Mouse (Mus musculus): ENCODE measurements around the gene Ccdc18. TPM values are rescaled to one million over a fixed set of nuclear protein-coding genes. Genes with fewer than 3 reads are reported as not detected.

The Ccdc18 gene
- polyA plus RNA-seq, 1 experiment from 2014 or later, result 10.8 TPM

- H3K9me3 ChIP-seq (ENCODE audit: control insufficient read depth, low read length), result no peaks in the 10 kb centered on the region
- whole genome bisulfite sequencing, result under 1% methylated on average over 32 of the region's 32 CpGs
- H3K27ac ChIP-seq (ENCODE audit: low read depth, low read length), result peak overlapping the region; percentile 59; the same call in 1 of the 2 replicates
- no peaks in the 10 kb centered on the region; the same call in 1 of the 2 replicates for H3K4me1 ChIP-seq (ENCODE audit: control insufficient read depth, insufficient read depth, low read length)
- H3K27me3 ChIP-seq (ENCODE audit: control insufficient read depth, insufficient read depth, low read length), result no peaks in the 10 kb centered on the region
- peak; percentile 94 for DNase-seq (ENCODE audit: low spot score, missing footprints)
- ATAC-seq (ENCODE audit: low FRiP score), result no peak; the same call in 1 of the 2 replicates
- H3K4me3 ChIP-seq (ENCODE audit: low read depth, low read length), result peak overlapping the region; percentile 80
- peak overlapping the region; percentile 83 for H3K9ac ChIP-seq (ENCODE audit: low read length)
- H3K4me2 ChIP-seq, result peak overlapping the region; percentile 70
- no peaks in the 10 kb centered on the region for H3K36me3 ChIP-seq (ENCODE audit: control insufficient read depth, insufficient read depth, low read length)
Measured at GRCm38 (mm10) chr5:108131849-108132440, 730 bp upstream of the Ccdc18 start.

GRCm38 (mm10) chr5:108152592-108152991, 19.9 kb downstream of the Ccdc18 start:
- H3K9ac ChIP-seq (ENCODE audit: low read length), result no peak overlapping the region
- H3K36me3 ChIP-seq (ENCODE audit: control insufficient read depth, insufficient read depth, low read length), result no peaks in the 10 kb centered on the region
- no peak overlapping the region for H3K27ac ChIP-seq (ENCODE audit: low read depth, low read length)
- ATAC-seq (ENCODE audit: low FRiP score), result no peak
- no peak overlapping the region for H3K4me3 ChIP-seq (ENCODE audit: low read depth, low read length)
- H3K4me1 ChIP-seq (ENCODE audit: control insufficient read depth, insufficient read depth, low read length), result no peaks in the 10 kb centered on the region
- H3K27me3 ChIP-seq (ENCODE audit: control insufficient read depth, insufficient read depth, low read length), result no peaks in the 10 kb centered on the region
- 91% methylated on average over 1 of the region's 1 CpGs for WGBS
- no peak overlapping the region for H3K4me2 ChIP-seq
- DNase-seq (ENCODE audit: low spot score, missing footprints), result no peak
- H3K9me3 ChIP-seq (ENCODE audit: control insufficient read depth, low read length), result no peaks in the 10 kb centered on the region

DNA sequence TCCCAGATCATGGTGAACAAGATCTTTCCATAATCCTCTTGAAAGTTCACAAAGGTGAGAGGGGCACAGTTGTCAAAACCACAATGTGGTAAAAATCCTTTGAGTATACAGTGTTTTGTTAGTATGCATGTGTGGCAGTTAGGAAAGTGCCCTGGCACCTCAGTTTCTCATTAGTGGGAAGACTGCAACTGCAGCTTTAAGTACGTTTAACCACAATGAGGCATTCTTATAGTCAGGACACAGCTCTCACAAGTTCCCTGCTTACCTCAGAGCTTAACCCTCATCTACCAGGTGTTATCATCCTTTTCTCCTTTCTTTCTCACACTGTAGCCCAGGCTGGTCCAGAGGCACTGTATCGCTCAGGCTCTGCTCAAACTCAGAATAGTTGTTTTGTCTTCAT, 28.1 kb downstream of the Ccdc18 start:
- H3K9me3 ChIP-seq (ENCODE audit: control insufficient read depth, low read length), result no peaks in the 10 kb centered on the region
- H3K4me1 ChIP-seq (ENCODE audit: control insufficient read depth, insufficient read depth, low read length), result no peaks in the 10 kb centered on the region
- no peak overlapping the region for H3K4me2 ChIP-seq
- no peaks in the 10 kb centered on the region for H3K36me3 ChIP-seq (ENCODE audit: control insufficient read depth, insufficient read depth, low read length)
- WGBS, result 87% methylated on average over 2 of the region's 2 CpGs
- H3K9ac ChIP-seq (ENCODE audit: low read length), result no peak overlapping the region
- no peak overlapping the region for H3K4me3 ChIP-seq (ENCODE audit: low read depth, low read length)
- ATAC-seq (ENCODE audit: low FRiP score), result no peak
- DNase-seq (ENCODE audit: low spot score, missing footprints), result no peak
- no peak overlapping the region for H3K27ac ChIP-seq (ENCODE audit: low read depth, low read length)
- H3K27me3 ChIP-seq (ENCODE audit: control insufficient read depth, insufficient read depth, low read length), result no peaks in the 10 kb centered on the region

GRCm38 (mm10) chr5:108163695-108164094, 31.0 kb downstream of the Ccdc18 start:
- Histone ChIP-seq H3K27me3 (ENCODE audit: control insufficient read depth, insufficient read depth, low read length) (no peaks in the 10 kb centered on the region), H3K27ac (ENCODE audit: low read depth, low read length) (no peak overlapping the region), H3K4me1 (ENCODE audit: control insufficient read depth, insufficient read depth, low read length) (no peaks in the 10 kb centered on the region), H3K4me2 (no peak overlapping the region), H3K9ac (ENCODE audit: low read length) (no peak overlapping the region), H3K9me3 (ENCODE audit: control insufficient read depth, low read length) (no peaks in the 10 kb centered on the region), H3K36me3 (ENCODE audit: control insufficient read depth, insufficient read depth, low read length) (no peaks in the 10 kb centered on the region), H3K4me3 (ENCODE audit: low read depth, low read length) (no peak overlapping the region)
- DNase-seq (ENCODE audit: low spot score, missing footprints) (no peak), ATAC-seq (ENCODE audit: low FRiP score) (no peak)
- 19% methylated on average over 1 of the region's 1 CpGs for WGBS

GRCm38 (mm10) chr5:108184050-108184449, 51.4 kb downstream of the Ccdc18 start:
- no peak for ATAC-seq (ENCODE audit: low FRiP score)
- Histone ChIP-seq H3K27ac (ENCODE audit: low read depth, low read length) (no peak overlapping the region), H3K9me3 (ENCODE audit: control insufficient read depth, low read length) (no peaks in the 10 kb centered on the region), H3K4me2 (no peak overlapping the region), H3K4me3 (ENCODE audit: low read depth, low read length) (no peak overlapping the region), H3K9ac (ENCODE audit: low read length) (no peak overlapping the region), H3K27me3 (ENCODE audit: control insufficient read depth, insufficient read depth, low read length) (no peaks in the 10 kb centered on the region), H3K4me1 (ENCODE audit: control insufficient read depth, insufficient read depth, low read length) (no peaks in the 10 kb centered on the region), H3K36me3 (ENCODE audit: control insufficient read depth, insufficient read depth, low read length) (no peaks in the 10 kb centered on the region)
- DNase-seq (ENCODE audit: low spot score, missing footprints), result no peak
- WGBS, result 79% methylated on average over 2 of the region's 2 CpGs

DNA sequence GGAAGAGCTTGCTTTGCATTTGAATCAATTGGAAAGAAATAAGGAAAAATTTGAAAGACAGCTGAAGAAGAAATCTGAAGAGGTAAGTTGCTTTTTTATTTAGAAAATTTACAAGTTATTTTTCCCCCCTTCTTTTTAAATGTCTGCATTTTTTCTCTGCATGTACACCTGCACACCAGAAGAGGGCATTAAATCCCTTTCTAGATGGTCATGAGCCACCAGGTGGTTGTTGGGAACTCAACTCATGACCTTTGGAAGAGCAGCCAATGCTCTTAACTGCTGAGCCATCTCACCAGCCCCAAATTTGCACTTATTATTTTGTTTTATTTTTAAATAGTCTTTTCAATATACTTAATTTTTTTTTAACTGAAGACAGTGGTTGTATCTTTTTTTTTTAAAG, 56.3 kb downstream of the Ccdc18 start:
- ATAC-seq (ENCODE audit: low FRiP score) (no peak), DNase-seq (ENCODE audit: low spot score, missing footprints) (no peak)
- H3K36me3 ChIP-seq (ENCODE audit: control insufficient read depth, insufficient read depth, low read length), result no peaks in the 10 kb centered on the region
- H3K27me3 ChIP-seq (ENCODE audit: control insufficient read depth, insufficient read depth, low read length), result no peaks in the 10 kb centered on the region
- no peaks in the 10 kb centered on the region for H3K4me1 ChIP-seq (ENCODE audit: control insufficient read depth, insufficient read depth, low read length)
- no peak overlapping the region for H3K9ac ChIP-seq (ENCODE audit: low read length)
- no peaks in the 10 kb centered on the region for H3K9me3 ChIP-seq (ENCODE audit: control insufficient read depth, low read length)
- H3K4me3 ChIP-seq (ENCODE audit: low read depth, low read length), result no peak overlapping the region
- no peak overlapping the region for H3K4me2 ChIP-seq
- H3K27ac ChIP-seq (ENCODE audit: low read depth, low read length), result no peak overlapping the region

- Histone ChIP-seq H3K4me2 (no peak overlapping the region), H3K27me3 (ENCODE audit: control insufficient read depth, insufficient read depth, low read length) (no peaks in the 10 kb centered on the region), H3K36me3 (ENCODE audit: control insufficient read depth, insufficient read depth, low read length) (no peaks in the 10 kb centered on the region), H3K27ac (ENCODE audit: low read depth, low read length) (no peak overlapping the region), H3K4me1 (ENCODE audit: control insufficient read depth, insufficient read depth, low read length) (no peaks in the 10 kb centered on the region), H3K4me3 (ENCODE audit: low read depth, low read length) (no peak overlapping the region), H3K9ac (ENCODE audit: low read length) (no peak overlapping the region), H3K9me3 (ENCODE audit: control insufficient read depth, low read length) (no peaks in the 10 kb centered on the region)
- ATAC-seq (ENCODE audit: low FRiP score) (no peak), DNase-seq (ENCODE audit: low spot score, missing footprints) (no peak)
Measured at GRCm38 (mm10) chr5:108206008-108206407, 73.3 kb downstream of the Ccdc18 start.

- no peaks in the 10 kb centered on the region for H3K9me3 ChIP-seq (ENCODE audit: control insufficient read depth, low read length)
- no peak overlapping the region for H3K27ac ChIP-seq (ENCODE audit: low read depth, low read length)
- no peaks in the 10 kb centered on the region for H3K4me1 ChIP-seq (ENCODE audit: control insufficient read depth, insufficient read depth, low read length)
- no peak overlapping the region for H3K9ac ChIP-seq (ENCODE audit: low read length)
- 91% methylated on average over 4 of the region's 4 CpGs for WGBS
- no peak overlapping the region for H3K4me2 ChIP-seq
- DNase-seq (ENCODE audit: low spot score, missing footprints) (no peak), ATAC-seq (ENCODE audit: low FRiP score) (no peak)
- no peaks in the 10 kb centered on the region for H3K27me3 ChIP-seq (ENCODE audit: control insufficient read depth, insufficient read depth, low read length)
- no peaks in the 10 kb centered on the region for H3K36me3 ChIP-seq (ENCODE audit: control insufficient read depth, insufficient read depth, low read length)
- no peak overlapping the region for H3K4me3 ChIP-seq (ENCODE audit: low read depth, low read length)
Measured at GRCm38 (mm10) chr5:108211512-108211911, 78.8 kb downstream of the Ccdc18 start.

GRCm38 (mm10) chr5:108214928-108215327, 82.3 kb downstream of the Ccdc18 start:
- Histone ChIP-seq H3K9ac (ENCODE audit: low read length) (no peak overlapping the region), H3K27ac (ENCODE audit: low read depth, low read length) (no peak overlapping the region), H3K9me3 (ENCODE audit: control insufficient read depth, low read length) (no peaks in the 10 kb centered on the region), H3K4me2 (no peak overlapping the region), H3K36me3 (ENCODE audit: control insufficient read depth, insufficient read depth, low read length) (no peaks in the 10 kb centered on the region), H3K4me1 (ENCODE audit: control insufficient read depth, insufficient read depth, low read length) (no peaks in the 10 kb centered on the region), H3K4me3 (ENCODE audit: low read depth, low read length) (no peak overlapping the region), H3K27me3 (ENCODE audit: control insufficient read depth, insufficient read depth, low read length) (no peaks in the 10 kb centered on the region)
- ATAC-seq (ENCODE audit: low FRiP score) (no peak), DNase-seq (ENCODE audit: low spot score, missing footprints) (no peak)
- 96% methylated on average over 2 of the region's 2 CpGs for WGBS

Measured in midbrain, embryonic 11.5 days (tissue).